Mouse (Mus musculus) olfactory bulb, adult 2 months (tissue): ENCODE measurements around the gene Tbc1d25.

Source experiments
- CTCF ChIP-seq: fragments of 200-500 bp; IDR thresholded peaks from 2 replicates; pipeline ENCODE4 v1.5.1; 2012; ENCODE audit warnings: low read depth, mild to moderate bottlenecking, low read length, moderate library complexity; ENCODE audit not compliant: insufficient read depth
- POLR2A ChIP-seq: fragments of 200-500 bp; IDR thresholded peaks from 2 replicates; pipeline ENCODE4 v1.6.1; 2012; ENCODE audit warnings: mild to moderate bottlenecking, low read depth, low read length, moderate library complexity; ENCODE audit not compliant: insufficient read depth

GRCm38 (mm10) chrX:8143750-8144149 lies 32.2 kb downstream of the Tbc1d25 start:
- no peak for TF ChIP-seq CTCF
- no peak for TF ChIP-seq POLR2A
